Mouse (Mus musculus) CD4-positive, CD25-positive, alpha-beta regulatory T cell, adult 2 months (primary cell): ENCODE measurements at regions not wholly inside any gene's neighbourhood (a gene's known extent, or its start where the extent isn't known, plus 50 kb on each side); places are given as distances from the start of the nearest gene placed in this dataset.

ENCODE experiments used
- DNase-seq: peaks from one replicate; pipeline ENCODE4 v3.0.0-alpha.2; 2012; ENCODE audit warnings: low read depth, low spot score

GRCm38 (mm10) chr15:27380436-27380945 lies 86.0 kb upstream of the Ank start:
- DNase-seq, result no peak

DNA sequence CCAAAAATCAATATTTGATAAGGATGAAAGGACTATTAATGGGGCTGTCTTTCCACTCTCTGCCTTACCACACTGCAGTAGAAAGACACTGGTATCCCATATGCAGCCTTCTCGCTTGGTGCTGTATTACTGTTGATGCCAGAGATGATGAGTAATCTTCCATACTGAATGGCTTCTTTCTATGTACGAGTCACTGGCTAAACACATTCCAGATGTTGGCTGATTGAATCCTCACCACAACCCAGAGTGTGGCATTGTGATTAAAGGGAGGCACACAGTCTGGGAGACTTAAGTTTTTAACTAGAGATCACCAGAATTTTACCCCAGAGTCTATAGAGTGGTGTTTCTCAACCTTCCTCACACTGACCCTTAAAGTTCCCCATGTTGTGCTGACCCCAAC lies 84.9 kb upstream of the Ank start:
- no peak for DNase-seq

GRCm38 (mm10) chr15:27390567-27390966 lies 75.9 kb upstream of the Ank start:
- no peak for DNase-seq

GRCm38 (mm10) chr15:27405721-27406161 lies 60.7 kb upstream of the Ank start:
- no peak for DNase-seq

- no peak for DNase-seq
Observed at GRCm38 (mm10) chr15:27409856-27410255, 56.6 kb upstream of the Ank start.

DNA sequence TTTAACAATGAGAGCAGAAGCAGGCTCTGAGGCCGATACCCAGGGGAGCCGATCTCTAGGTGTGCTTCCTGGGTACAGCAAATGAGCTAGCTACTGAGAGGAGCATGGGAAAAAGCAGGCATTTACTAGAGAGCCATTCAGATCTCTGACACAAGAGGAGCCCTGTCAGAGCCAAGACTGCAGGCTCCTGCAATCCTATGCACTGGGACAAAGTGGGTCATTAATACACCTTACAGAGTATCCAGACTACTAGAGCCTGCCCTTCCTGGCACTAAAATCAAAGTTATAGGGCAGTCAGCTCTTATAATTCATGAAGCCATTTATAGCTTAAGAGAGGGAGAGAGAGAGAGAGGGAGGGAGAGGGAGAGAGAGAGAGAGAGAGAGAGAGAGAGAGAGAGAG lies 54.2 kb upstream of the Ank start:
- no peak for DNase-seq

DNA sequence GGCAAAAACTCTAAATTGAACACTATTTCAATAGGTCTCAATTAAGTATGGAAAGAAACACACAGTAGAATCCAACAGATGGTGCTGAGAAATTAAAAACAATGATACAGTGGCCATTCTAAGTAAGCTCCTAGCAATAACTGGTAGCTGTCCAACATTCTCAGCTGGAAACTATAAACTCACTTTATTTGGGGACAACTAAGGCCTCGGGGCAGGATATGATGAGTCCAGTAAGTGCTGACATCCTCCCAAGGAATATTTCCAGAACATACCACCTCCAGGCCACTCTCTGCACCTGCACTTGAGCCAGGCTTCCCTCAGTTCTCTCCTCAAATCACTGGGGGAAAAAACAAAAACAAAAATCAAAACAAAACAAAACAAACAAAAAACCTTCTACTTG lies 53.7 kb upstream of the Ank start:
- no peak for DNase-seq

DNA sequence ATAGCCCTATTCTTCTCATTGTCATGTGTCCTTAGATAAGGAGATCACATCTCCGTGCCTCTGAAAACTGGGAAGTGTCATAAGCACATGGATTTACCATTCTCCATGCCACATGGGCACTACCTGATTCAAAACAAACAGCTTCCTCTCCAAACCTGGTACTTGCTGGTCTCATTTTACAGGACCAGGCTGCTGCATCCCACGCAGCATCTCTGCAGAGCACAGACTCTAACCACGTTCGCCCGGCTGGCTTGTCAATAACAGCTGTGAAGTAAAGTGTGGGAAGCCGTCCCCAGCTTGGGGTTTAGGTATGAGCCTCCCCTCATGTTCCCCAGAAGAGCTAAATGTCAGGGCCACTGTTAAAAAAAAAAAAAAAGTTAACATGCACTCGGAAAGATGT lies 53.0 kb upstream of the Ank start:
- no peak for DNase-seq

DNA sequence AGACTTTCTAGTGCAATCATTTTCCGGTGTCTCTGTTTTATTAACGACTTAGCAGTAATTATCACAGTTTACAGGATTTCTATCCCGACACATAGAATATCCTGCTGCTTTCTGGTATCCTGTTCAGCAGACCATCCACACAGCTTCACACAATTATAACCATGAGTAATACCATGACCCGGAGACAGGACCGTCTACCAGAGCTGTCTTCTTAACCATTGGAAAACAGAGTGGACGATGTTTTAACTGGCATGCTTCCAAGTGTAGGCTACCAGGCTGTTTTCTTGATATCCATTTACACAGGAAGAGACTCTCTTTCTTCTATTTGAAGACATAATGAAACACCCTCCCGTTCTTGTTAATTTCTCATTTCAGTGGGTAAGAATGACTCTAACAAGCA lies 51.7 kb upstream of the Ank start:
- no peak for DNase-seq
